Mouse (Mus musculus) bone marrow, adult 2 months (tissue): ENCODE results near the gene Hpgds.

ENCODE experiments used
- CTCF ChIP-seq: fragments of 200-500 bp; IDR thresholded peaks from 2 replicates; pipeline ENCODE4 v1.5.1; 2011; ENCODE audit warnings: low read length, control low read depth; ENCODE audit not compliant: control insufficient read depth, insufficient read depth
- POLR2A ChIP-seq: fragments of 200-500 bp; IDR thresholded peaks from 2 replicates; pipeline ENCODE4 v1.6.1; 2011; ENCODE audit warnings: low read depth, mild to moderate bottlenecking, control low read depth, low read length, borderline replicate concordance; ENCODE audit not compliant: control insufficient read depth

DNA sequence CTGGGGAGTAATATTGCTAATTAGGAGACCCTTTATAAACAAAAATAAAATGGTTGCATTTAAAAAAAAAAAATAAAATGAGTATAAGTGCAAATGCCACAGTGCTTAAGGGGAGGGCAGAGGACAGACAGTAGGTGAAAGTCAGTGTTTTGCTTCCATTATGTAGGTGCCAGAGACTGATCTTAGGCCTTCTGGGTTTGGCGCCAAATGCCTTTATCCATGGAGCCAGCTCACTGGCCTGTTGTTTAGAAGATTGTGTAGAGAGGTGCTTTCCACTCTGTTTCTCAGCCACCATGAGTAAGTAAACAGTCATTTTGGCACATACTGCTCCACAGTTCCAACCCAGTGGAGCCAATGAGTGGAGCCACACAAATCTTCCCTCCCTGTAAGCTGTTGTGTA, 27.2 kb downstream of the Hpgds start:
- TF ChIP-seq CTCF (no peak), POLR2A (no peak)
